Mouse (Mus musculus): Measurements from ENCODE around the gene Car2.

The Car2 gene

GRCm38 (mm10) chr3:14878749-14879223 is 7.3 kb upstream of the Car2 start:
- no peak for DNase-seq (ENCODE audit: low spot score in 2 of 2)

GRCm38 (mm10) chr3:14879293-14879692 is 6.8 kb upstream of the Car2 start:
- DNase-seq (ENCODE audit: low spot score in 2 of 2) = no peak

GRCm38 (mm10) chr3:14880277-14880676 is 5.8 kb upstream of the Car2 start:
- DNase-seq (ENCODE audit: low spot score in 2 of 2) = no peak

- DNase-seq (ENCODE audit: low spot score in 2 of 2) = no peak
Measured at GRCm38 (mm10) chr3:14882005-14882404, 4.1 kb upstream of the Car2 start.

- DNase-seq (ENCODE audit: low spot score in 2 of 2) = no peak
Measured at GRCm38 (mm10) chr3:14882756-14883155, 3.3 kb upstream of the Car2 start.

- no peak for DNase-seq (ENCODE audit: low spot score in 2 of 2)
Measured at GRCm38 (mm10) chr3:14884826-14885225, 1.2 kb upstream of the Car2 start.

GRCm38 (mm10) chr3:14887134-14887666 is 1.1 kb downstream of the Car2 start:
- no peak for DNase-seq (ENCODE audit: low spot score in 2 of 2)

- DNase-seq (ENCODE audit: low spot score in 2 of 2) = peak in 1 of 2 experiments; percentile 14
Measured at GRCm38 (mm10) chr3:14887686-14888295, 1.7 kb downstream of the Car2 start.

- no peak for DNase-seq (ENCODE audit: low spot score in 2 of 2)
Measured at GRCm38 (mm10) chr3:14888549-14888948, 2.5 kb downstream of the Car2 start.

- DNase-seq (ENCODE audit: low spot score in 2 of 2) = no peak
Measured at GRCm38 (mm10) chr3:14889085-14889484, 3.0 kb downstream of the Car2 start.

GRCm38 (mm10) chr3:14889716-14890409 is 3.8 kb downstream of the Car2 start:
- no peak for DNase-seq (ENCODE audit: low spot score in 2 of 2)

- no peak for DNase-seq (ENCODE audit: low spot score in 2 of 2)
Measured at GRCm38 (mm10) chr3:14892991-14893390, 6.9 kb downstream of the Car2 start.

- no peak for DNase-seq (ENCODE audit: low spot score in 2 of 2)
Measured at GRCm38 (mm10) chr3:14893700-14894099, 7.6 kb downstream of the Car2 start.

GRCm38 (mm10) chr3:14895333-14895732 is 9.3 kb downstream of the Car2 start:
- no peak for DNase-seq (ENCODE audit: low spot score in 2 of 2)

- DNase-seq (ENCODE audit: low spot score in 2 of 2) = no peak
Measured at GRCm38 (mm10) chr3:14897770-14898169, 11.7 kb downstream of the Car2 start.

- DNase-seq (ENCODE audit: low spot score in 2 of 2) = no peak
Measured at GRCm38 (mm10) chr3:14903380-14903779, 17.3 kb downstream of the Car2 start.

- DNase-seq (ENCODE audit: low spot score in 2 of 2) = no peak
Measured at GRCm38 (mm10) chr3:14904165-14904564, 18.1 kb downstream of the Car2 start.

- DNase-seq (ENCODE audit: low spot score in 2 of 2) = no peak
Measured at GRCm38 (mm10) chr3:14907271-14907670, 21.2 kb downstream of the Car2 start.

GRCm38 (mm10) chr3:14911992-14912582 is 26.0 kb downstream of the Car2 start:
- no peak for DNase-seq (ENCODE audit: low spot score in 2 of 2)

- DNase-seq (ENCODE audit: low spot score in 2 of 2) = no peak
Measured at GRCm38 (mm10) chr3:14913774-14914173, 27.7 kb downstream of the Car2 start.

- no peak for DNase-seq (ENCODE audit: low spot score in 2 of 2)
Measured at GRCm38 (mm10) chr3:14915355-14915754, 29.3 kb downstream of the Car2 start.

- DNase-seq (ENCODE audit: low spot score in 2 of 2) = no peak
Measured at GRCm38 (mm10) chr3:14917261-14917660, 31.2 kb downstream of the Car2 start.

GRCm38 (mm10) chr3:14944706-14945105 is 58.6 kb downstream of the Car2 start:
- DNase-seq (ENCODE audit: low spot score in 2 of 2) = no peak

Data from right cerebral cortex, adult 2 months (tissue).